Mouse (Mus musculus) lung, postnatal 0 days (tissue): ENCODE results near the gene Sez6l.

Experiments
- CTCF ChIP-seq: IDR thresholded peaks from 2 replicates; pipeline ENCODE4 v1.5.1; 2016; ENCODE audit warnings: antibody characterized with exemption, mild to moderate bottlenecking
- EP300 ChIP-seq: IDR thresholded peaks from 2 replicates; pipeline ENCODE4 v1.6.1; 2016; ENCODE audit warnings: antibody characterized with exemption, mild to moderate bottlenecking, control low read depth

- TF ChIP-seq EP300, result no peak
- TF ChIP-seq CTCF, result no peak
These were observed 183.1 kb downstream of the Sez6l start for GRCm38 (mm10) chr5:112393741-112394414.
